Mouse (Mus musculus) E14TG2a.4 (cell line): ENCODE results near the gene Aco1.

ENCODE experiments used
- CTCF ChIP-seq: conservative IDR thresholded peaks from 2 replicates; pipeline ENCODE4 v1.5.1; 2014; ENCODE audit warnings: low read length
- POU5F1 ChIP-seq: IDR thresholded peaks from 2 replicates; pipeline ENCODE4 v1.6.1; 2014; ENCODE audit warnings: low read length, borderline replicate concordance

DNA sequence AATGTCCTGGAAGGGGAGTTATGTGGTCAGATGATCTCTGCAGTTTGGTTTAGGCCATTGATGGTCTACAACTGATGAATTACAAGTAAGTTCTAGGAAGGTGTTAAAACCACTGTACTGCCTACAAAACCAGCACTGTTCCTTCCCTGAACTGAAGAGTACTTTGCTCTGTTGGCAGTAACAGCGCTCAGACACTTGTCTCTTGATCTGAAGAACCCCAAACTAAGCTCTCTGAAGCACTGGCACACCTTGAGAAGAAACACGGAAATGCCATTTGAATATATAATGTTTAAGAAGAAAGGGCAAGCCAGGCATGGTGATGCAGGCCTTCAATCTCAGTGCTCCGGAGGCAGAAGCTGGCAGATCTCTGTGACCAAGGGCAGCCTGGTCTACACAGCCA, 61.5 kb downstream of the Aco1 start:
- TF ChIP-seq CTCF (no peak), POU5F1 (no peak)
